Mouse (Mus musculus) gastrocnemius, postnatal 25 days (tissue): ENCODE results near the gene Alpk1. TPM values are rescaled to one million over a fixed set of nuclear protein-coding genes. Genes with fewer than 3 reads are reported as not detected.
A peak's percentile ranks its signal among the peaks of the same experiment; 100 is the strongest.

Experiments
- DNase-seq: peaks from one replicate; pipeline ENCODE4 v3.0.0; 2022
- total RNA-seq, 2 experiments: library from RNA; stranded (reverse); gene quantifications; 1 replicate in 1 of 2; 2 replicates in 1 of 2; pipeline ENCODE4 v1.2.3; 2021

Alpk1 gene
- total RNA-seq, 2 experiments from 2014 or later: 1.0 to 1.4 TPM

GRCm38 (mm10) chr3:127694802-127695771 lies 85.2 kb downstream of the Alpk1 start:
- no peak for DNase-seq

GRCm38 (mm10) chr3:127691230-127691629 lies 89.1 kb downstream of the Alpk1 start:
- no peak for DNase-seq

GRCm38 (mm10) chr3:127679703-127680102 lies 100.6 kb downstream of the Alpk1 start:
- no peak for DNase-seq

- DNase-seq: no peak
Measured at GRCm38 (mm10) chr3:127661646-127662531, 118.4 kb downstream of the Alpk1 start.

GRCm38 (mm10) chr3:127660712-127661111 lies 119.6 kb downstream of the Alpk1 start:
- DNase-seq: no peak

GRCm38 (mm10) chr3:127651742-127652653 lies 128.3 kb downstream of the Alpk1 start:
- DNase-seq: no peak

- no peak for DNase-seq
Measured at GRCm38 (mm10) chr3:127646156-127646825, 134.0 kb downstream of the Alpk1 start.

GRCm38 (mm10) chr3:127642211-127642610 lies 138.1 kb downstream of the Alpk1 start:
- no peak for DNase-seq

GRCm38 (mm10) chr3:127640762-127641700 lies 139.3 kb downstream of the Alpk1 start:
- no peak for DNase-seq

- no peak for DNase-seq
Measured at GRCm38 (mm10) chr3:127639875-127640761, 140.2 kb downstream of the Alpk1 start.

- no peak for DNase-seq
Measured at GRCm38 (mm10) chr3:127634984-127635349, 145.4 kb downstream of the Alpk1 start.

- peak; percentile 31 for DNase-seq
Measured at GRCm38 (mm10) chr3:127634101-127634983, 146.0 kb downstream of the Alpk1 start.

GRCm38 (mm10) chr3:127633080-127634032 lies 147.0 kb downstream of the Alpk1 start, which contains the start of gene Neurog2:
TSS of gene Neurog2 (plus strand) at chr3:127633135.
- DNase-seq: no peak

- no peak for DNase-seq
Measured at GRCm38 (mm10) chr3:127632531-127632930, 147.8 kb downstream of the Alpk1 start.

- no peak for DNase-seq
Measured at GRCm38 (mm10) chr3:127631582-127631981, 148.7 kb downstream of the Alpk1 start.

GRCm38 (mm10) chr3:127630735-127631372 lies 149.5 kb downstream of the Alpk1 start:
- DNase-seq: no peak
